ENCODE assay signal across 24 mouse cellular contexts in the genomic region with DNA sequence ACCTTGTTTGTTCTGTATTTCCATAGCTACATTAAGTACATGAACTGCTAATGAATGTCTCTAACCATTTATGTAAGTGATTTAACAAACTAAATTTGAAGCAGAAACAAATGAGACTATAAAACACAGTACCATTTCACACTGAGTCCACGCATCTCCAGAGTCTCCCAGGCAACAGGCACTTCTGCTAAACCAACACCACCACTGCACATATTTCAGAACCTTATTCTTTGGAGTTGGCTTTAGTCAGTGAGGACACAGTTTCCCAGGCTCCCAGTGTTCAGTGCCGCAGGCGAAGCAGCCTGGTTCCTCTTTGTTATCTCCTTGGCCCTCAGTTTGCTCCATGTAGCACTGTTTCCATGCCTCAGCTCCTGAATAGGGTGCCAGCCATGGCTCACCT. TPM values are rescaled to one million over a fixed set of nuclear protein-coding genes. Genes with fewer than 3 reads are reported as not detected.
A peak's percentile ranks its signal among the peaks of the same experiment; 100 is the strongest.
DNase-seq lines count a peak whose midpoint lies in the region; ATAC-seq and TF ChIP-seq lines count a peak whose summit lies in the region.
"Had no signal": no experiment of that assay in that cellular context is flagged by ENCODE, and none has a peak within 500 bp of the region (broad histone marks: within the 10 kb centered on the region; RNA-seq: fewer than 3 reads in every experiment).

No protein-coding gene starts in this region.

- no peaks in the 10 kb centered on the region for H3K27me3 ChIP-seq in hindbrain, embryonic 16.5 days (replicated peaks; ENCODE audit: control insufficient read depth, insufficient read depth, low read length)
- H3K27me3 ChIP-seq in hindbrain, embryonic 11.5 days (ENCODE audit: control insufficient read depth, insufficient read depth, low read length) = no peaks in the 10 kb centered on the region
- H3K27me3 ChIP-seq in limb, embryonic 11.5 days (ENCODE audit: control insufficient read depth, insufficient read depth, low read length) = no peaks in the 10 kb centered on the region
- H3K27me3 ChIP-seq in limb, embryonic 10.5 days (ENCODE audit: low read depth, poor library complexity, severe bottlenecking) = no peaks in the 10 kb centered on the region
- H3K27me3 ChIP-seq: heart, embryonic 15.5 days; liver, embryonic 15.5 days had no signal

- no peak for TF ChIP-seq CTCF in cortical plate, adult 2 months (IDR thresholded peaks at IDR 0.05; ENCODE audit: extremely low read depth, insufficient read depth, low read length)

- peaks cover 27% of the 10 kb centered on the region for H3K36me3 ChIP-seq in hindbrain, embryonic 16.5 days (ENCODE audit: control insufficient read depth, insufficient read depth, low read length)
- 0 out of 2 replicates have a peak, but pooled peaks cover 6% of the 10 kb centered on the region for H3K36me3 ChIP-seq in hindbrain, embryonic 11.5 days (ENCODE audit: control insufficient read depth, insufficient read depth, low read length)
- peaks cover 21% of the 10 kb centered on the region; the same call in 1 of the 2 replicates for H3K36me3 ChIP-seq in limb, embryonic 11.5 days (ENCODE audit: control insufficient read depth, insufficient read depth, low read length)
- peaks cover 93% of the 10 kb centered on the region for H3K36me3 ChIP-seq in limb, embryonic 10.5 days

- peak; percentile 54 for ATAC-seq in hindbrain, embryonic 16.5 days
- ATAC-seq in hindbrain, embryonic 11.5 days (ENCODE audit: low FRiP score) = no peak
- no peak for ATAC-seq in limb, embryonic 11.5 days (ENCODE audit: insufficient number of reproducible peaks, low FRiP score, low TSS enrichment, low read depth)
- ATAC-seq: forebrain, embryonic 16.5 days; inflammation-experienced regulatory T-cells, adult 6 months had no signal

- H3K4me1 ChIP-seq in hindbrain, embryonic 16.5 days (ENCODE audit: control insufficient read depth, insufficient read depth, low read depth, low read length) = no peaks in the 10 kb centered on the region
- no peaks in the 10 kb centered on the region for H3K4me1 ChIP-seq in hindbrain, embryonic 11.5 days (replicated peaks; ENCODE audit: control insufficient read depth, insufficient read depth, low read length)
- H3K4me1 ChIP-seq in limb, embryonic 11.5 days (ENCODE audit: control insufficient read depth, insufficient read depth, low read length) = no peaks in the 10 kb centered on the region
- H3K4me1 ChIP-seq in limb, embryonic 10.5 days = no peaks in the 10 kb centered on the region
- no peaks in the 10 kb centered on the region for H3K4me1 ChIP-seq in cortical plate, adult 2 months (ENCODE audit: control insufficient read depth, insufficient read depth, low read length)
- H3K4me1 ChIP-seq: forebrain, embryonic 10.5 days; heart, embryonic 15.5 days; liver, embryonic 15.5 days had no signal

- peak; percentile 51; the same call in 1 of the 2 replicates for TF ChIP-seq POLR2A in cortical plate, adult 2 months (IDR thresholded peaks at IDR 0.05; ENCODE audit: extremely low read depth, insufficient read depth, low read length)

- 81% methylated on average over 3 of the region's 3 CpGs for WGBS in hindbrain, embryonic 16.5 days
- WGBS in hindbrain, embryonic 11.5 days = 92% methylated on average over 3 of the region's 3 CpGs
- WGBS in limb, embryonic 11.5 days = 96% methylated on average over 3 of the region's 3 CpGs
- 94% methylated on average over 3 of the region's 3 CpGs for WGBS in limb, embryonic 10.5 days

- H3K9me3 ChIP-seq in hindbrain, embryonic 16.5 days (ENCODE audit: control insufficient read depth, low read length) = no peaks in the 10 kb centered on the region
- H3K9me3 ChIP-seq in hindbrain, embryonic 11.5 days (ENCODE audit: control insufficient read depth, low read length) = no peaks in the 10 kb centered on the region
- H3K9me3 ChIP-seq in limb, embryonic 11.5 days (ENCODE audit: control insufficient read depth, low read length) = no peaks in the 10 kb centered on the region
- no peaks in the 10 kb centered on the region for H3K9me3 ChIP-seq in limb, embryonic 10.5 days (replicated peaks)
- H3K9me3 ChIP-seq: forebrain, embryonic 10.5 days; heart, embryonic 15.5 days; liver, embryonic 15.5 days had no signal

- H3K9ac ChIP-seq in hindbrain, embryonic 16.5 days (ENCODE audit: low read depth, low read length) = no peak overlapping the region
- H3K9ac ChIP-seq in hindbrain, embryonic 11.5 days (ENCODE audit: low read depth, low read length) = no peak overlapping the region
- H3K9ac ChIP-seq in limb, embryonic 11.5 days (ENCODE audit: low read length) = no peak overlapping the region
- H3K9ac ChIP-seq: heart, embryonic 15.5 days; liver, embryonic 15.5 days had no signal

- DNase-seq in hindbrain, embryonic 11.5 days (ENCODE audit: low spot score) = no peak
- peak; percentile 14 for DNase-seq in limb, embryonic 11.5 days (ENCODE audit: low spot score)
- no peak for DNase-seq in limb, embryonic 10.5 days (ENCODE audit: low spot score)
- DNase-seq in brain, adult 2 months (ENCODE audit: low read depth, low spot score) = peak; percentile 65
- no peak for DNase-seq in lung, adult 18-20 months
- DNase-seq in urinary bladder, postnatal 36 days (ENCODE audit: low spot score in 2 of 2) = no peak
- DNase-seq: adrenal gland, adult 2 months; cerebellum, adult 11-12 months; cerebellum, postnatal 10 days; gastrocnemius, adult 2 months; heart, postnatal 4 days; kidney, adult 2 months; liver; retina, postnatal 1 day; spleen, adult 18-20 months had no signal

- H3K4me2 ChIP-seq in hindbrain, embryonic 16.5 days (ENCODE audit: low read length) = no peak overlapping the region
- H3K4me2 ChIP-seq in hindbrain, embryonic 11.5 days (replicated peaks; ENCODE audit: low read depth, low read length) = no peak overlapping the region
- no peak overlapping the region for H3K4me2 ChIP-seq in limb, embryonic 11.5 days (ENCODE audit: low read depth, severe bottlenecking)
- H3K4me2 ChIP-seq: heart, embryonic 15.5 days; liver, embryonic 15.5 days had no signal

- H3K27ac ChIP-seq in hindbrain, embryonic 16.5 days (ENCODE audit: low read depth, low read length) = no peak overlapping the region
- H3K27ac ChIP-seq in hindbrain, embryonic 11.5 days (ENCODE audit: low read depth, low read length) = no peak overlapping the region
- H3K27ac ChIP-seq in limb, embryonic 11.5 days (replicated peaks; ENCODE audit: low read depth, low read length) = no peak overlapping the region
- no peak overlapping the region for H3K27ac ChIP-seq in limb, embryonic 10.5 days
- peak overlapping the region; percentile 70; the same call in 1 of the 2 replicates for H3K27ac ChIP-seq in cortical plate, adult 2 months (ENCODE audit: insufficient read depth, low read length)
- H3K27ac ChIP-seq: forebrain, embryonic 10.5 days; gastrocnemius, adult 2 months; heart, embryonic 15.5 days; kidney, postnatal 0 days; liver, embryonic 15.5 days; macrophage had no signal

- no peak overlapping the region for H3K4me3 ChIP-seq in hindbrain, embryonic 16.5 days (ENCODE audit: low read length)
- H3K4me3 ChIP-seq in hindbrain, embryonic 11.5 days (ENCODE audit: low read depth, low read length) = no peak overlapping the region
- H3K4me3 ChIP-seq in limb, embryonic 11.5 days (ENCODE audit: low read depth, low read length) = no peak overlapping the region
- H3K4me3 ChIP-seq in limb, embryonic 10.5 days = no peak overlapping the region
- no peak overlapping the region for H3K4me3 ChIP-seq in cortical plate, adult 2 months (ENCODE audit: insufficient read depth, low read length)
- H3K4me3 ChIP-seq: forebrain, embryonic 10.5 days; gastrocnemius, adult 2 months; heart, embryonic 15.5 days; liver, embryonic 15.5 days had no signal

RNA-seq across cellular contexts. Expression of a gene that starts 41.7 kb away (rescaled TPM):
- 3.9 and 5.1 TPM in 2 replicates for polyA plus RNA-seq in hindbrain, embryonic 16.5 days (2015; fragmentation: Nextera tagmentation; extraction: Ambion mirVana)
- polyA plus RNA-seq in hindbrain, embryonic 11.5 days (2014; fragmentation: Nextera tagmentation; extraction: Ambion mirVana) = 8.1 and 10.3 TPM in 2 replicates
- 10.6 and 12.2 TPM in 2 replicates for polyA plus RNA-seq in limb, embryonic 11.5 days (2014; fragmentation: Nextera tagmentation; extraction: Ambion mirVana)
- polyA plus RNA-seq in limb, embryonic 10.5 days (2016; fragmentation: Nextera tagmentation; extraction: Ambion mirVana) = 7.0 and 7.3 TPM in 2 replicates
- 45.5 and 49.2 TPM in 2 replicates for polyA plus RNA-seq in cortical plate, adult 2 months (2012; rRNA removed)

Comparison
In these comparisons a context has a peak if more than half of its experiments do, and no peak if none do; other contexts are left out.
1. DNase-seq: peak in limb, embryonic 11.5 days (single experiment) and brain, adult 2 months (single experiment); none in hindbrain, embryonic 11.5 days (single experiment), limb, embryonic 10.5 days (single experiment), lung, adult 18-20 months (0 of 2) and urinary bladder, postnatal 36 days (0 of 2).